Mouse (Mus musculus): ENCODE measurements around the gene Pax2.

Gene Pax2

DNA sequence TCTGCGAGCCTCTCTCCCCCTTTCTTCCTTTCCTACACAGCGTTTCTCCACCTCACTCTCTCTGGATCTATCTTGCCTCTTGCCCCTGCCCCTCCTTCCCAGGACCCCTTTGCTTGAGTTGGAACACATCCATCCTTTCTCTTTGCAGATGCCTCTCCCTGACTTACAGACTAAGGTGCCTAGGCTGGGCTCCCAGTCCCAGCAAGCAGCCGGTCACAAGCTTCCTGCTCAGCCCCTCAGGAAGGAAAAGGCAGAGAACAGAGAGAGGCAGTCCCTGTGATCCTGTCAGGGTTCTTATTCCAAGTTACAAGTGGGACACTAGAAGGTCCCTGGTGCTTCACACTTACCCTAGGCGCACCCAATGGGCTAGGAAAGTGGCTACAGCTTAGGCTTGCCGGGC, 7.6 kb upstream of the Pax2 start:
- DNase-seq (ENCODE audit: low read depth, low spot score) = no peak

DNA sequence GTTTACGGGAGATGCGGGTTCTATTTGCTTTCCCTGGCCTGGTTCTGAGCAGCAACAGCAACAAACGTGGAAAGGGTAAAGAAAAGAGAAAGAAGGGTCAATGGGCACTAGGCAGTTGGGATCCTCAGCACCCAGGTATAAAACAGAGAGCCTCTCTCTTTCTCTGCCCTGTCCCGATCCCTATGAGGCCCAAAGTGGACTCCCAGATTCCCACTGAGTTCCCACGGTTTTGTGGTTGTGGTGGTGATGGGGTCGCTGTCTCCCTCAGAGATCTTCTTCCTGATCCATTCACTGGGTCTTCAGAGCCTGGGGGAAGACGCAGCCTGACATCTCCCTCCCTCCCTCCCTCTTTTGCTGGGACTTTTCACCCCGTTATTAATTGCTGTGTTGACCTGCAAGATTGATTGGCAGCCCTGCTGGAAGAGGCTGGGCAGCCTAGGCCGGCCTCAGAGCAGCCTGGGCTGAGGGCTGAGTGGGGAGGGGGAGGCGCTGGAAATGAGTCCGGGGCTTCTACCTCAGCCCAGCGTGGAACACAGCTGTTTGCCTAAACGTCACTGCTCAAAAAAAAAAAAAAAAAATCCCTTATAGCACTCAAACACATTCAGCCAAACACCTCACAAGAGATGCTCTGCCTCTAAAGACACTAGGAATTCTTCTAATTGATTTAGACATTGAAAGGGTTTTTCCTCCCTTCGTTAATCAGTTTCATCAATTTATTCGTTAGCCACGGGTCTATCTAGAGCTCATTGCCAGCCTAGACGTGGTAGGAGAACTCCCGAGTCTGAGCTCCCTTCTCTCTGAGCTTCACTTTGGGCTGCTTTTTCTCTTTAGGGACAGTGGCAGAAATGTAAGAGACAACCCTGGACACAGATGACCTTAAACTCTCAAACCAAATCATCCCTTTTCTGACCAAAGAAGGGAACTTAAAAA, 6.5 kb upstream of the Pax2 start:
- DNase-seq (ENCODE audit: low read depth, low spot score) = no peak

DNA sequence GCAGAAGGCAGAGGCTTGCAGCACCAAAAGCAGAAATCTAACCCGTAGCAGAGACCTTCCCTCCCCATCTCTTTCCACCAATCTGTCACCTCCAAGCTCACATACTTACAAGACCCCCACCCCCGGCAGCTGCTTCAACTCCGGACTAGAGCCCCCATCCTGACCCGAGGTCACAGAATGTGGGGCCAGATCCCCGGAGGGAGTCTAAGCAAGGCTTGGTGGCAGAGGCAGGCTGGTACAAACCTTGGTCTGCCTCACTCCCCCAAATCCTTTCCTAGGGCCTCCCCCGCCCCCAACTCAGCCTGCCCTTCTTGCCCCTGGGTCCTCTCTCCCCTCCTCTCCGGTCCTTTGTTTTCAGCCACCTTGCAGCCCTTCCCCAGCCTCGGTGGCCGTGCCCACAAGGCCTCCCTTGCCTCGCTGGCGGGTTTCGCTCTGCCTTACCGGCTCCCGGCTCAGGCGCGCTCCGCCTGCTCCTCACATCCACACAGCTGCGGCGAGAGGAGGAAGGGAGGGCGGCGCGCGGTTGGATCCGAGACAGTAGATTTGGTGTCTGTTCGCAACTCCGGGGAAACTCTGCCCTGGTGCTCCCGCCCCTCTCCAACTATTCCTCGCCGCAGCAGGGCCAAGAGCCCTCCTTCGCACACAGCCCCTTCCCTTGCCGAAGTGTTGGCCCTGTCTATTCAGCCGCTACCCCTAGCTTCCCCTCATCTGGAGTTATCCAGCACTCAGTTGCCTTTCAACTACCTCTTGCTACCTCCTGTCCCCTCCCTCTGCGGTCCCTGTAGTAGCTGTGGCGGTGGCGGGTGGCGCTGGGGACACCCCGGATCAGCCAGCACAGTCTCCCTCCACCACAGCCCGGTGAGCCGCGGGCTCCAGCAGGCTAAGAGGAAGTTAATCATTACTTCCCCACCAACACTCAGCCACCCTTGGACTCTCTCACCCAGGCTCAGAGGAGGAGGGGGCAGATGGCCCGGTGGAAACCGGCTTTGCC, 5.5 kb upstream of the Pax2 start:
- peak; percentile 72 for DNase-seq (ENCODE audit: low read depth, low spot score)

DNA sequence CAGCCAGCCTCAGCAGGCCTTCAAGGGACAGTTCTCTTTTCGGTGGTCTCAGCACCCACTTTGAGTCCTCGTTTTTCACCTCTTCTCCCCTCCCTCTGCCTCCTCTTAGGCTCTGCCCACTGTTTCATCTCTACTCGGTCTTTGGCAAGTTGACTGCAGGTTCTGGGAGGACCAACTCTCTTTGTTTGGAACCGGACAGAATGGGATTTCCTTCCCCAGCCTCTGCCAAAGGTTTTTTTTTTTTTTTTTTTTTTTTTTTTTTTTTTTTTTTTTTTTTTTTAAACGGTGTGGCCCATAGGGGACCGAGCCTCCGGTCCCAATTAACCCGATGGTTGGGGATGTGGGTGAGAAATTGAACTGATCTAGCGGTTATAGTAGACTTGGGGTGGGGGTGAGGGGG, 4.8 kb upstream of the Pax2 start:
- no peak for DNase-seq (ENCODE audit: low read depth, low spot score)

DNA sequence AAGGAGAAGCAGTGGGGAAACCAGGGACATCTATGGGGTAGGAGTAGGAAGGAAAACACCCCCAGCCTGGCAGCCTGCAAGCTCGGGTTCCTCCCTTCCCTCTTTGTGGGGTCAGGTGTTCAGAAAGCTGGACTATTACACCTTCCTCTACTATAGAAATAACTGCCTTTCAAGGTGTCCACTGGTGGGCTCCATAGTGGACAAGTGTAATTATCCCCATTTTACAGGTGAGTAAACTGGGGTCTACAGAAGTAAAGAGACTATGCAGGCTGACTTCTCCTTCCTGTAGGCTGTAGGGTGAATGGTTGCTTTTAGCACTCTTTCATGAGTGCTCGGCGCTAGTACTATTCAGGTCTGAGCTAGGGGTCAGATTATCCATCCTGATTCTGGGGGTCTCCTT, 4.3 kb upstream of the Pax2 start:
- no peak for DNase-seq (ENCODE audit: low read depth, low spot score)

DNA sequence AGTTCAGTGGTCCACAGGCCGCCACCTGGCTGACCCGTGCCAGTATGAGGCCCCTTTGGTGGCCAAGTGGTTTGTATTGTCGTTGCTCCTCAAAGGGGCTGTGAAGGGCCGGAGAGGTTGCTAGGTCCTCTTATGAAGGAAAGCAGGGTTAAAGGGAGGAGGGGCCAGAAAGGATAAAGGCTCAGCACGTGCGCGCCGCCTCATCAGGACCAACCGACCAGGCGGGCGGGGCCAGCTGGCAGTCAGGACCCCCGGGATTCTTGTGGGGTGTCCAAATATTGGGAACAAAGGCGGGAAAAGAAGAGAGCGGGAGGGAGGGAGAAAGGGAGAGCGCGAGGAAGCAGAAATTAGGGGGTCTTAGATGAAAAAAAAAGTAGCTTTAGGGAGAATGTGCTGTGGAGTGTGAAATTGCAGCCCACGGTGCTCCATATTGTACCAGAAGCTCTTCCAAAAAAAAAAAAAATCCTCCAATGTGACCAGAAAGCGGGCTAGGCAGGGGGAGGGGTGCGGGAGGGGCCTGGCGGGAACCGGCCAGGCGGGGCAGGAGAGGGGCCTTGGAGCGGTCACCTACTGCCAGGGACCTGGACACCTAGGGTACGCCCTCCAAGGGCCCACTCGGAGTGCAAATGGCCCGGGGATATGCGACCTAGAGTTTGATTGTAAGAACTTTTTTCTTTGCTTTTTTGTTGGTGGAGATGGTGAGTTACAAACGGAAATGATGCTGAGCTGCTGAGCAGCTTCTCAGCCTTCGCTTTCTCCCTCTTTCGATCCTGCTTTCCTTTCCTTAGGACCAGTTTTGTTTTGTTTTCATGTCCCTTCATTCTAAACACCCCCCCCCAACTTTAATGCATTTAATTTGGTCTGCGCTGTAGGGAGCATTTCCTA, 3.5 kb upstream of the Pax2 start:
- DNase-seq (ENCODE audit: low read depth, low spot score) = no peak

DNA sequence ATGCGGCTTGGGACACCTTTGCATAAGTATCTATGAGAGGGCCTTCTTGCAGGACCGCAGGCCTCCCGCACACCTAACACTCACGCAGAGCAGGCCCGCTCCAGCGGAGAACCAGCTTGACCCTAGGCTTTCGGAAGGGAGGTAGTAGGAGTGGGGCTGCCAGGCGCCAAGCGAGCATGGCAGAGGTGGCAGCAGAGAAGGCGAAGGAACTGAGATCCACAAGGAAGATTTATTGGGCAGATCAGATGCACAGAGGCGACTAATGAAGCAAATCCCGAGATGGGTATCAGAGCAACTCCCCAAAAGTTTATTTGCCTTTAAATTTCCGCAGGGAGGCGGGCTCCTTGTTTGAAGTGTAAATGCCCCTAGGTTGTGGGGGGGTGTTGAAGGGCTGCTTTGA, 2.5 kb upstream of the Pax2 start:
- no peak for DNase-seq (ENCODE audit: low read depth, low spot score)

DNA sequence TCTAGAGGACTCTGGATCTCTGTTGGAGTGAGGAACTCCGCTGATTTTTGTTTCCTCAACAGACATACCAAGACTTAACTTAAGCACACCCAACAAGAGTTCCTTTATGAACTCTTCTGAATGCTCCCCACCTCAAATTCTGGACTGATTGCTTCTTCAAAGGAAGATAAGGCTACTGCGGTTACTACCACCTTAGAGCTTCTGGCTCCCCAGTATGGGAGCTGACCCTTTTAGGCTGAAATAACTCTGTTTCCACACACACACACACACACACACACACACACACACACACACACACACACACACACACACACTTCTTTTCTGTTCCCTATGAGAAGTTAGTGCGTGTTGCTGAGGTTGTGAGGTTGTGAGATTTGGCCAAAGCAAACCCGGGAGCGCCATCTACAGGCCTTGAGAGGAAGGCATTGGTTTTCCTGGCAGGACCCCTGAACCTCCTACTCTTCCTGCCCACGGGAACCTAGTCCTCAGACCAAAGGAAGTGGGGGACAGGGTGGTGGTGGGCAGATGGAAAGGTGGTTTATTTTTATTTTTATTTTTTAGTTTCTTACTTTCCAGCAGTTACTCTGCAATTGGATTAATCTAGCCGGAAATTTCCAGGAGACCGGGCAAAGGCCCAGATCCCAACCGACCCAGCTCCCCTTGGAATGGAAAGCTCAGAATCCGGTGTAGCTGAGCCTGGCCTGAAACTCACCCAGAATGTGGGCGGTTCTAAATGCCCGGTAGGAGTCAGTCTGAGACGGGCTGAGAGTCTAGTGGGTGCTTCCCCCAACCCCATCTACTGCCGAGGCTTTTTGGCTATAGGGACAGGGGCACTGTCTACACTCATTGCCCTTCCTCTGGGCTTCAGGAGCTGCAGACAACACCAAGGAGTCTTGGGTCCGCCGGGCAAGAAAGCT, 1.1 kb upstream of the Pax2 start:
- peak; percentile 85 for DNase-seq (ENCODE audit: low read depth, low spot score)

DNA sequence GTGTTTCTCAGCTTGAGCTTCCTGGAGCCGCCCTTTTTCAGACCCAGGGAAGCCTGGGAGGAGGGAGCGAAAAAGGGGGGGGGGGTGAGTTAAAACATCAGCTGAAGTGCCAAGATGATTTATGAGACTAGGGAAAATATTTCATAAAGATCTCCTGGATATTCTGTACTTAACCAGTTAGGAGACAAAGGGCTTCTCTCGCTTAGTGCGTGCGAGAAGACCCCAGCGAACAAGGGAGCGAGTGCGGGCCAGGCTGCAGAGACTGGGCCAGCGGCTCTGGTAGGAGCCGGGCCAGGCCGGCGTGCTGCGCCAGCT, 510 bp upstream of the Pax2 start:
- DNase-seq (ENCODE audit: low read depth, low spot score) = no peak

DNA sequence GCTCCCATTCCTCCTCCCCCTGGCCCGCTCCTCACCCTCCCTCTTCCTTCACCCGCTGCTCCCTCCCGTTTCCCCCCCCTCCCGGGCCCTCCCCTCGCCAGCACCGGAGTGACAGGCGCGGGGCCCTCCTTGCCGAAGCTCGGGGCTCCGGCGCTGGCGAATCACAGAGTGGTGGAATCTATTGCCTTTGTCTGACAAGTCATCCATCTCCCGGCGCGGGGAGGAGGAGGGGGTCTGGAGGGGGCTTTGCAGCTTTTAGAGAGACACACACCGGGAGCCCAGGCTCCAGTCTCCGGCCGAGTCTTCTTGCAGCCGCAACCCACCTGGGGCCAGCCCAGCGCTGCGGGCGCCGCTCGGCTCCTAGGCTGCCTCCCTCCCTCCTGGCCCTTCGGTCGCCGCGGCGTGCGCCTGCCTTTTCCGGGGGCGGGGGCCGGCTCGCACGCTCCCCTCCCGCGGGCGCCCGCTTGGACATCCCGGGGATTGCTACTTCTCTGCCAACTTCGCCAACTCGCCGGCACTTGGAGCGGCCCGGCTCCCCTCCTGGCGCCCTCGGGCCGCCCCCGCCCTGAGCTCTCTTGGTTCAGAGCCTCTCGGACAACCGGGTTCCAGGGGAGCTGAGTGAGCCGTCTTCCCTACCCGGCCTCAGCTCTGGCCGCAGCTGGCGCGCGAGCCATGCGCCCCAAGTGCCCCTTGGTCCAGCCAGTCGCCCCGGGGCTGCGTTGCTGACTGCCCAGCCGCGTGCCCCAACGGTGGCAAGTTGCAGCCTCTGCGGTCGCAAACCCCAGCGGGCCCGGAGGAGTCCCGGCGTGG, 781 bp downstream of the Pax2 start:
- DNase-seq (ENCODE audit: low read depth, low spot score) = peak; percentile 75

DNA sequence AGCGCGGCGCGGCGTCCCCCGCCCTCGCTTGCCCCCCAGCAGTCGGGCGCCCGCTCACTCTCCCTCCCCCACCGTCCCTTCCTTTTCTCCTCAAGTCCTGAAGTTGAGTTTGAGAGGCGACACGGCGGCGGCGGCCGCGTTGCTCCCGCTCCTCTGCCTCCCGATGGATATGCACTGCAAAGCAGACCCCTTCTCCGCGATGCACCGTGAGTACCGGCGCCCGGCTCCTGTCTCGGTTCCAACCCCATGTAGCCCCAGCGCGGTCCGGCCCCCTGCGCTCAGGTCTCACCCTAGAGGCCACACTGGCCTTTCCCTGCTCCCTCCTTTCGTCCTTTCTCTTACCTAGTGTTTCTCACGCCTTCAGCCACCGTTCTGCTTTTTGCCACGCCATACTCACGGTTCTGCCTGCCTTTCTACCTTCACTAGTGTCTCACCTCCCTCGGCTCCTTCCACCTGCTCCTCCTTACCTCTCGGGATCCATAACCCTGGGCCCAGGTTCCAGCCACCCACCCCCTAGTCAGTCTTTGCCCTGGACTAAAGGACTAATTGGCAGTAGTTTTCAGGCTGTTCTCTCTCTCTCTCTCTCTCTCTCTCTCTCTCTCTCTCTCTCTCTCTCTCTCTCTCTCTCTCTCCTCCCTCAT, 1.5 kb downstream of the Pax2 start:
- peak; percentile 71 for DNase-seq (ENCODE audit: low read depth, low spot score)

DNA sequence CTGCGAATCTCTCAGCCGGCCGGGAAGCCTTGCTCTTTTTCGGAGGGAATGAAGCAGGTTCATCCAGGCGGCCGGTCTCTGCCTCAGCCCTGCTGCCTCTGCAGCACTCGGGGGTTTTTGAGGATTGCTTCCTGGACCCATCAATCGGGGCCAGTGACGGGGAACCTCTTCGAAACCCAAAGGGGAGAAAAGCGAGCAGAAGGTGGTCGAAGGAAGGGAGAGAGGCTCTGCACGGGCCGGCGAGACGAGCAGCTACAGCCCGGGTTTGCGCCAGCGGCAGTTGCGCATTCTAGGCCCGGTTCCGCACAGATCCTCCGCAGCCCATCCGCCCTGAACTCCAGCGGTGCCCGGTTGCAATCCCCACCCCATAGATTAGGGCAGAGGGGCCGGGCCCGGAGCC, 3.0 kb downstream of the Pax2 start:
- DNase-seq (ENCODE audit: low read depth, low spot score) = peak; percentile 51

DNA sequence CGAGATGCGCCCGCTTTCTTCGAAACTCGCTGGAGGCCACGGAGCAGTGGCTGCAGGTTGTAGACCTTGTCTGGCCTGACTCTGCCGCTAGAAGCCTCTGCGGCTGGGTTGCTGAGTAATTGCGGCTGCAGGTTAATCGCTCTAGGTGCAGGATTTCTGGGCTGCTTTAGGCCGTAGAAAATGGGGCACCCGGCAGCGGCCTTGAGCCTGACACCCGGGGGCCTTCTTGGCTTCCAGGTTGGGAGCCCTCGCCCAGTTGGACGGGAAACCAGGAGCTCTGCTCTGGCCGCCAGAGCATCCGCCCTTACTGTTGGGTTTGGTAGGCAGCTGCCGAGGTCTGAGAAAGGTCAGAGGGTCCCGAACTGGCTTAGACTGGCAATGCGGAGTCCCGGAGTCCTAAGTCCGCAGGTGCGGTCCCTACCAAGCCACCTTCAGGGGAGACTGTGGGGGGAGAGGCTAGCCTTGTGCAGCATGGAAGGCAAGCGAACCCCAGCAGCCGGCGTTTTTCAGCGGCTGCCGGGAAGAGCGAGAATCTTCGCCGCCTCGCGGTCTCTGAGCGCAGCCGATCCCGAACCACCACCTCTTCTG, 3.8 kb downstream of the Pax2 start:
- DNase-seq (ENCODE audit: low read depth, low spot score) = peak; percentile 77

DNA sequence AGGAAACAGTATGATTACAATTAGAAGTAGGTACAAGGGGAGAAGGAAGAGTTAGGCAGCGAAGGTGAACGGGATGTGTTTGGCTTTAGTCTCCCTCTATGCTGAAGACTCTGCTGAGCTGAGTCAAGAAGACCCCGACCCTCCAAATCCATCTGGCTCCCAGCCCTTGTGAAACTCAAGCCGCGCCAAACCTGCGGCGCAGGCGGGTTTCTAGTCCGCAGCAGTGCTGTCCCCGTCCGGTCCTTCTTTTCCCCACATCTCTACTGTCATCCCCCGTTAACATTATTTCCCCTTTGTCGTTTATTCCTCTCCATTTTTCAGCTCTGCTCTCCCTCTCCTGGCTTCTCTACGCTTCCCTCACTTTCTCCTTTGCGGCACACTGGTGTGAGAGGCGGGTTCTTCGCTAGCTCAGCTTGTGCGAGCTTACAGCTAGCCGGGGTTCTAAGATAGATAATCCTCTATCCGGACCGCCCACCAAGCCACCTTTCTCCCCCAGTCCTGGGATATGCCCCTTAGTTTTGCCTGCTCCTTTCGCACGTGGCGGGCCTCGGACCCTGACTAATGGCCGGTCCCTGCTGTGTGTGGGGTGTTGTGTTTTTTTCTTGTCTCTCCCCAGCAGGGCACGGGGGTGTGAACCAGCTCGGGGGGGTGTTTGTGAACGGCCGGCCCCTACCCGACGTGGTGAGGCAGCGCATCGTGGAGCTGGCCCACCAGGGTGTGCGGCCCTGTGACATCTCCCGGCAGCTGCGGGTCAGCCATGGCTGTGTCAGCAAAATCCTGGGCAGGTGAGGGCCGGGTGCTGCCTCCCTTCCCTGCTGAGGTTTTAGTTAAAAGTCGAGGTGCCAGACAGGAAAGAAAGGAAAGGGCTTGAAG, 4.7 kb downstream of the Pax2 start:
- DNase-seq (ENCODE audit: low read depth, low spot score) = peak; percentile 47

DNA sequence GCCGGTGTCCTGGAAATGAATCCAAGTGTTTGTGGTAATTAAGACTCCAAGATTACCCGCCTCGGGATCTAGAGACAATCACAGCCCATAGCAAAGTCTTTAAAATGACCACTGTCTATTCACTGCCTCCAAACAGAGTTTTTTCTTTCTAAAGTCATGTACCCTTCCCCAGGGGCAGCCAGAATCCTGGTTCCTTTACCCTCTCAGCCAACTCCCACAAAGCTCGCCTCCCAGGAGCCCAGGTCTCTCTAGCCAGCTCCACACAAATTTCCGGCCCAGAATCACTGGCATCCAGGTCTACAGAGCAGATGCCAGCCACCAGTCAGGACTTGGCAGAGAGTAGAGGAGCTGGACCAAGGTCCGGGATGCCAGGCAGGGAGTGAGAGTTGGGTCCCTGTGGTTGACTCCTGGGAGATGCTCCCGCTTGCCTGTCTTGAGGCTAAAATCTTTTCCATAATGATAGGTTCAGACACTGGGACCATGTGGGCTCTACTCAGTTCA, 6.3 kb downstream of the Pax2 start:
- no peak for DNase-seq (ENCODE audit: low read depth, low spot score)

DNA sequence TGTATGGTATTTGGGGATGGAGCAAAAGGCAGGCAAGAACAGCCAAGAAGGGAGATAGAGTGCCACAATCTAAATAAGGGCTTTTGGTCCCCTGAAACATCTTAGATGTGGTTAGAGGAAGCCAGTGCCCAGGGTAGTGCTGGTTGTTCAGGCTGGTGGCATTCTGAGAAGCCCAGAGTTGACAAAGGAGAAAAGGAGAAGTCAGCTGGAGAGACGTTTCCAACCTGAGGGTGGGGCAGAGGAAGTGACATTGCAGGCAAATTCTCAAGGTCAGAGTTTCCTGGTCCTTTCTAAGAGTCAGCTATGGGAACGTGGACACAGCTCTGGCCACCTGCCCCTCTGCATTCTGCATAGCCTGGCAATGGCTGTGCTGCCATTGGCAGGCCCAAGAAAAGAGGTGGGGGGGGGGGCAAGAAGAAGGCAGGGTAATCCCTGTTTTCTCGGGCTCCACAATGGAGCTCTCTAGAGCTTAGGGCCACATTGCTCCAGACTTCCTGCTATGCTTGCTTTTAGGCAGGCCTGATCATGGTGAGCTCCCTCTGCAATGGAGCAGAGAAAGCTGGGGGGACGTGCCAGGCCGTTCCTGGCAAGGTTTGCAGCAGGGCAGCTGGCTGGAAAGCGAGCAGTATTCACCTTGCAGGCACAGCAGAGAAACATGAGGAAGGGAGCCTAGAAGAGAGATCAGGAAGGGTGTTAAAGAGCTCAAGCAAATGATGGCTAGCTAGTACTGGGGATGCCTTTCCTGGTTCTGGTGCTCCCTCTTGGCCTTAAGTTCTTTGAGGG, 14.6 kb downstream of the Pax2 start:
- DNase-seq (ENCODE audit: low read depth, low spot score) = no peak

DNA sequence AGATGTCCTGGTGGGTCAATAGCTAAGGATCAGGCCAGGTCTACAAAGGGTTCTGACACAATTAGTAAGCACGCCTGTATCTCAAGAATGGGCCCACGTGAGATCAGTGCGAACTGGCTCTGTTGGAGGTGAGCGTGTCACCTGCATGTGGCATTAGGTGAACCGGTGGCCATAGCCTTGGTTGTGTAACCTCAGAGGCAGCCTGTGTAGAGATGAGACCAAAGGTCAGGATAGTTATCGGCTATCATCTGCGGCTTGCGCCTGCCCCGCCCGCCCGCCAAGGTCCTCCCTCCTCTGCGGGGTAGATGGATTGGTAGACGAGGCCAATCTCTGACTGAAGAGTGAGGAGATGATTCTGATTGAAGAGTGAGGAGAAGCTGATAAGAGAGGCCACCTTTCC, 15.7 kb downstream of the Pax2 start:
- no peak for DNase-seq (ENCODE audit: low read depth, low spot score)
